Mouse (Mus musculus) subcutaneous adipose tissue, adult 2 months (tissue): ENCODE results near the gene AI593442. TPM values are rescaled to one million over a fixed set of nuclear protein-coding genes. Genes with fewer than 3 reads are reported as not detected.

Source experiments
- polyA plus RNA-seq: library from polyadenylated mRNA; depleted of rRNA; stranded (reverse); fragments of >200 nt; gene quantifications from 2 replicates; pipeline ENCODE4 v1.2.3, GENCODE M21; 2012; ENCODE audit warnings: low replicate concordance; rRNA removed

AI593442 gene
- polyA plus RNA-seq, result 0.12 TPM in 1 of 2 replicates, not detected in the other

GRCm38 (mm10) chr9:52679362-52679947, at the start of gene AI593442:
Gene AI593442, minus strand, starts transcription at chr9:52679780.

